Mouse (Mus musculus) adrenal gland, postnatal 14 days (tissue): ENCODE results near the gene Ocel1. TPM values are rescaled to one million over a fixed set of nuclear protein-coding genes. Genes with fewer than 3 reads are reported as not detected.
A peak's percentile ranks its signal among the peaks of the same experiment; 100 is the strongest.

Source experiments
- DNase-seq: peaks from one replicate; pipeline ENCODE4 v3.0.0; 2021; ENCODE audit warnings: mixed read lengths
- total RNA-seq: library from RNA; stranded (reverse); gene quantifications from 2 replicates; pipeline ENCODE4 v1.2.3, GENCODE M21; 2021

Gene Ocel1
- total RNA-seq, 1 experiment from 2014 or later = 17.9 TPM

DNA sequence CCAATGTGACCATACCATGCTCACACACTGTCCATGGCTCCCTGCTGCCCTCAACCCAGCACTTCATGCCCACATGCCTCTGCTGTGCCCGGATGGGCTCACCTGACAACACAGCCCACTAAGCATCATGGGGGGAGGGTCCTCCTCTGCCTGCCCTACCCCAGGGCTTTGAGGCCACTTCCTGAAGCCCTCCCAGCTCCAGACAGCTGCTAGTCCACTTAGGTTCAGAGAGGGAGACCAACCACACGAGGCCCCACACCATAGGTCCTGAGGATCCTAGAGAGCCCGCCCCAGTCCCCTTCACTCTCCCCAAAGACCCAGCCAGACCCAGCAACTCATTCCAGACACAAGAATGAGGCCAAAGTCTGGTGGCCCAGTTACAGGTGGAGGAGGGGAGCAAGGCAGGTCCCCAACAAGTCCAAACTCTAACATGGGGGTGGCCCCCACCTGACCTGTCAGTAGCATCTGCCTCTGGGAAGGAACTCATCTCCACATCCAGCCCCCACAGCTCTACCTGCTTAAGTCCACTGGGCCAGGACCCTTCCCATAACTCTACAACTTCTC lies 8.5 kb downstream of the Ocel1 start:
- no peak for DNase-seq

DNA sequence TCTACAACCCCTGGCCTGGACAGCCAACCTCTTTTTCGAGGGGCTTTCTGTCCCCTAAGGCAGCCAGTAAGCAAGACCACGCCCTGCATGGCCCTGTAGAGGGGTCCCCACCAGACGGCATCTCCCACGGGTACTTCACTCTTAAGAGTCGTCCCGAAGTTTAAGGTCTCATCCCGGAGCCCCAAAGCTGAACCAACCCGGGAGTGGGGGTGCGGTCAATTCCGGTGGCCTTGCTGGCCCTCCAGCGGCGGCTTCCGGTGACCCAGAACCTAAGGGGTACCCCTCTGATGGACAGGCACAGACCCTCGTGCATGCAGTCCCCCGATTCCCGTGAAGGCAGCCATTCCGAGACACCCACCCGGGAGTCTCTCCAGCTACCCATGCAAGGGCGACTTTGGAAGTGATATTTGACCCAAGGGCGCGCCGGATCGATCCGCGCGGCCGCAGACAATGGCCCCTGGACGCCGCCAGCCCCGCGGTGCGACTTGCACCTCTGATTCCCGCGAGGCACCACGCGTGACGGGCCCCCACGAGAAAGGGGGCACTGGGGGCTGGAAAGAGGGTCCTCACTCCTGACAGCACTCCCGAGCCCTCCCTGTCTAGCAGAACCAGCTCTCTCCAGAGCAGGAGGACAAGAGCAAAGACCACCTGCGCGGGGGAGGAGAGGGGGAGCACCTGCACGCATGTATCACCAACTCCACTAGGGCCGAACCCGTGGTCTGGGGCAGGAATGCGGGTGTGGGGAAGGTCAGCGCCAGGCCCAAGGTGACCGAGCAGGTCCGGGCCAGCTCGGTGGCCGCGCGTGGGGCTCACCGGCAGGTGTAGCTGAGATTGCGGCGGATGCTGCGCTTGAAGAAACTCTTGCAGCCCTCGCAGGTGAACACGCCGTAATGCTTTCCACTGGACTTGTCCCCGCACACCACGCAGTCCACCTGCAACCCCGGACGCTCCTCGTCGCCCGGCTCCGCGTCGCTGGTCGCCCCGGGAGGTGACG lies 9.4 kb downstream of the Ocel1 start:
- DNase-seq = peak; percentile 59

DNA sequence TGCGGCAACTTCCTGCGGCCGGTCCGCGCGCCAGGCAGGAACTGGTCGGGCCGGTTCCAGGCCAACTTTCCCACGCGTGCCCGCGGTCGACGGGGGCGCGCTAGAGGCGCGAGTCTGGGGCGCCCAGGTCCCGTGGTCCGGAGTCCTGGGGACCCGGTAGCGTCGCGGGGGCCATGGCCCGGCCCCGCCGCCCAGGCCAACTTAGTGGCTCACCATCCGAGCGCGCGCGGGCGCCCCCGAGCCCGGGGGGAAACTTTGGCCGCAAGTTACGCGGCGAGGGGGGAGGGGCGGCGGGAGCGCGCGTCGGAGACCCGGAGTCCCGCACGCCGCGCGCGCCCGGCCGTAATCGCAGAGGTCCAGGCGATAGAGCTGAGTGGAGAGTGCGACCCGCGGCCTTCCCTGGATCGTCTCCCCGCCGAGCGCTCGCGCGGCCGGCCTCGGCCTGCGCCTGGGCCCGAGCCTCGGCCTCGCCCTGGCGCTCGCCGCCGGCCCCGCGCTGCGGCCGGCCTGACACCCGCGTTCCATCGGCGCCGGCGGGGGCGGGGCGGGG lies 10.4 kb downstream of the Ocel1 start, which contains the start of gene Nr2f6:
Nr2f6 (minus strand) TSS at position 540 of the 550 bp plus-strand sequence.
- peak; percentile 84 for DNase-seq

- peak; percentile 94 for DNase-seq
Observed at GRCm38 (mm10) chr8:71381971-71382961, 11.2 kb downstream of the Ocel1 start.

DNA sequence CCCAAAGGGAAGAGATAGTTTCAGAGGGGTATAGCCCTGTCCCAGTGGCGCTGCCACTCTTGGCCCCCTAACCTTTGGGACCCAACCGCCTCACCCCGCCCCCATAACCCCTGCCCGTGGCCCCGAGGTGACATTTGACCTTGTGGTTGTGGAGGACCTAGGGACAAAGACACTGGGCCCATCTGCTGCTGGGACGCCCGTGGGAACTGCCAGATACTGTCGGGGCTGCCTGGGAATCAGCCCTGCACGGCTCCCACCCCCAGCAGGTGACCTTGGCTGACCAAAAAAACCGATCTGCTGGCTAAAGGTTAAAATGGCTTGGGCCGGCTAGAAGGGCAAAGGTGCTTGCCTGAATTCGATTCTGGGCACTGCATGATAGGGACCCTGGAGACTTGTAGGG lies 12.3 kb downstream of the Ocel1 start:
- peak; percentile 51 for DNase-seq

- no peak for DNase-seq
Observed at GRCm38 (mm10) chr8:71383860-71384259, 12.8 kb downstream of the Ocel1 start.

DNA sequence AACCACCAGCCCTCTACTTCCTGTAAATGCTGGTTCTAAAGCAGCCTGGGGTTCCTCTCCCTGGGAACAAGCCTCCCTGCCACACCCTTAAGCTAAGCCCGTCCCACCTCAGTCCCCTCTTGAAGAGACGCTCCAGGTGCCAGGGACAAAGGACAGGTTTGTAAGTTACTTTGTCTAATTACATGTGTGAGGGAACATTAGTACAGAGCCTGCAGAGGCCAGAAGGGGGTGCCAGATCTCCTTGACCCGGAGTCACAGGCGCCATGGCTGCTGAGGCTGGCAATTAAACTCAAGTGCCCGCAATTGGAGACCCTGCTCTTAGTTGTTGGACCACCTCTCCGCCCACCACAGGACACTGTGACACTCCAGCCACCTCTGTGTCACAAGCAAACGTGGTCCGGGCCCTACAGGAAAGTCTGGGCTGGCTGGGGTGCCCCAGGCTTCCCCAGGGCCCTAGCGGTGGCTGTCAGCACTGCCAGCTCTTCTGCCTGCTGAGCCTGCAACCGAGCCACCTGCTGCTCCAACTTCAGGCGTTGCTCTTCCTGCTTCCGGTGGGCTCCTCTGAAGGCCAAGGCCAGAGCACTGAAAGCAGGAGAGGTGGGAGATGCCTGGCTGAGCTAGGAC lies 14.2 kb downstream of the Ocel1 start:
- no peak for DNase-seq

DNA sequence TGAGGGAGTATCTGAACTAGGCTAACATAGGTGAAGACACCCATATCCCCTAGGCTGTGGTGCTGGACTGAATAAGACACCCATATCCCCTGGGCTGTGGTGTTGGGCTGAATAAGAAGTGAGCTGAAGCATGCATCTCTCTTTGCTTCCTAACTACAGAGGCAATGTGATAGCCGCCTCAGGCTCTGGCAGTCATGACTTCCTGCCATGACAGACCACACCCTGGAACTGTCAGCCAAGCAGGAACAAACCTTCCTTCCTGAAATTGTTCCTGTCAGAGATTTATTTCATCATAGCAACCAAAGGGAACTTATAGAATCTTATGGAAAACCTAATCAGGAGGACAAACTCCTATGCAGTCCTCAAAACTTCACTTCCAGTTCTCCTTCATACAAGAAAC lies 17.2 kb downstream of the Ocel1 start:
- no peak for DNase-seq

DNA sequence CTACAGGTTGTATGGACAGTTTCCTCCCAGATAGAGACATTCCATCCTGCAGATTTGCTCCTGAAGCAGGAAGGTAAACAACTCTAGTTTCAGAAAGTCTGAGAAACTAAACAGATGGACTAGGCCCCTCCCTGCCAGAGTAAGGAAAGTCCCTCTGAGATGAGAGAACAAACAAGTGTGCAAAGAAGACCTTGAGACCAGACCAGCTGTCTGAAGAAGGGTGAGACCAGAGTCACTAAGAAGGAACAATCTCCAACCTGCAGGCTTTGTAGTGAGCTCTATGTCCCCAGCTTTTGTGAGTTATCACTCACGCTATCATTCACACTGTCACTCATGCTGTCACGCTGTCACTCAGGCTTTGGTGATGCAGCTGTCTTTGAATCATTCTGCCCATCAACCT lies 20.6 kb downstream of the Ocel1 start:
- no peak for DNase-seq

- DNase-seq = no peak
Observed at GRCm38 (mm10) chr8:71392391-71392790, 21.3 kb downstream of the Ocel1 start.

DNA sequence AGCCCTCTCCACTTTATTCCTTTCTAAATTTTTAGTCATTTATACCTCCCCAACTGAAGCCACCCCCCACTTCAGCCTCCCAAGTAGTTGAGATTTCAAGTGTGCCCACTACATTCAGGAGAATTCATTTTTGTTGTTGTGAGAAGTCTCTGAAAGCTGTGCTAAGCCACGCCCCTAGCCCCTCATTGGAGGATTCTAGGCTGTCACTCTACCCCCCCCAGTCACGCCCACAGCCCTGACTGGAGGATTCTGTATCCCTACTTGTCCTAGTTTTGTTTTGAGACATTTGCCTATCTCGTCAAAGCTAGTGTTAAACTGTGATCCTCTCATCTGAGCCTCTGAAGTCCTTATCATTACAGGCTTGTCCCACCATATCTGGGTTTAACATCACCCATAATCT lies 21.8 kb downstream of the Ocel1 start:
- peak; percentile 75 for DNase-seq

DNA sequence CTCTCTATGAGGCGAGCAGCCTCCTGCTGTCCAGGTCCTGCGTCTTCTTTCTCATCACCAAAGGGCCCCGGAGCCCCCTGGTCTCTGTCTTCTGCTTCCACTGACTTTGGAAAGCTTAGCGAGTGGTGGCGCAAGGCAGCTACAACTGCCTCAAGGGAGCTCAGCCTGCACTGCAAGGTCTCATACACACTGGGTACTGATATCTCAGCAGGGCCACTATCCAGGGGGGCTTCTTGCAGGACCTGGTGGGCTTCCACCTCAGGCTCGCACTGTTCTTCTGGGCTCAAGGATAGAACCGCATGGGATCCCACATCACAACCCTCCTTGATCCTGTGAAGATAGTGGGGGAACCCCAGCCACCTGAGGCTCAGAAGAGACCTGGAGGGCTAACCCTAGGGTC lies 23.4 kb downstream of the Ocel1 start:
- peak; percentile 4 for DNase-seq

DNA sequence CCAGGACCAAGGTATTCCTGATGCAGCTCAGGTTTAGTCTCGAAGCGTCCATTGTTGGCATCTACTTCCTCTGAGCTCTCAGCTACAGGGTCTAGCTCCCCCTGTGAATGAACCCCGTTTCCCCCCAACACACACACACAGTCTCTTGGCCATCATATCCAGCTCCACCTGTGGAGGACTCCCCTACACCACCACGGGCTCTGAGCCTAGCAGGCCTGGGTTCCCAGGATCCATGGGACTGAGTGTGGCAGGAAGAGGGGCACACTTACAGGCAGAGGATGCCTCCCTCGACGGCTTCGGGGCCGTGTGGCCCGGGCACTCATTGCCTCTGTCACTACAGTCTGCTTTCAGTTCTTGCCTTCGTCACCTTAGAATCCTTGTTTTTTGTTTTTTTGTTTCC lies 24.0 kb downstream of the Ocel1 start:
- no peak for DNase-seq

DNA sequence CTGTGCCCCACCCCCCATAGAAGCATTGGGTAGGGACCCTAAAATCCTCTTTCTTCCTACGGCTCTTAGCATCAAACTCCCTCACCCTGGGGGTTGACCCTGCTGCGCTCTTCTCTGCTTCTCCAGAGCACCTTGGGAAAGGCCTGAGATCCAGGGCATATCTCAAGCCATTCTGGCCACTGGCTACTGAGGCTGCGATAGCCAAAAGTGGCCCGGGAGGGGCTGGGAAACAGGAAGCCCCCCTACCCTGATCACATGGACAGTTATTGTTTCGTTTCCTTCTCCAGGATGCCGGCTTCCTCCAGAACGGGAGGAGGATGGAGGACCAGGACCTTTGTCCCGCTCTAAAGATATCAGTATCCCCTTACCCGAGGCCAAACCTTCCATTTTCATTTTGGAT lies 24.5 kb downstream of the Ocel1 start, which contains the start of gene Ushbp1:
Ushbp1 (minus strand) TSS at position 174 of the 400 bp plus-strand sequence.
- peak; percentile 49 for DNase-seq

DNA sequence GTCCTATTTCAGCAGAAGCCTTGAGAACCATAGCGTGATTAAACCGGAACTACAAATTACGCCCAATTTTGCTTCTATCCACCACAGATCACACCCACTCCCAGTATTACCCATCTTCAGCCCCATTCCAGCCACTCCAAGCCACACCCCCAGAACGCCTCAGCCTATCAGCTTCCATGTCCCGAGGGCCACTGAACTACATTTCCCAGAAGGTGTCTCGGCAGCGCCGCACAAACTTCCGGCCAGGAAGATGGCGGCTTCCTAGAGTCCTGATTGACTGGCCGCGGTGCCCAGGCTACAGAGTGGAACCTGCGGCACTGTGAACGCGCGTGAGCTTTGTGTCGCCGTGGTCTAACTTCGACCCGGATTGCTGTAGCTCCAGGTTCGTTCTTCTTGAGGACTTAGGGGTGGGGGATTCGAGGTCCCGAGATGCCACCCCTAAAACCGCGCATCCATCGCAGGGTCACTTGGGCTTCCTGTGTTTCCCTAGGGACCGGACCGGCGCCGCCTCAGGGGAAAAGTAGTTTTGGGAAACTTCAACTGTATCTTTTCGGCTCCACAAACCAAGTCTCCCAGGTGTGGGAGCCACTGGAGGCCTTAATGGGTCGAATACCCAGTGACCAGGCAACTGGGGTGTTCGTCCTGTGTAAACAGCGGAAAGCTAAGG lies 25.7 kb downstream of the Ocel1 start, which contains the start of gene Babam1:
Babam1 (plus strand) TSS at position 223 of the 667 bp plus-strand sequence.
- peak; percentile 96 for DNase-seq

GRCm38 (mm10) chr8:71397701-71398100 lies 26.6 kb downstream of the Ocel1 start:
- DNase-seq = no peak

GRCm38 (mm10) chr8:71400826-71401225 lies 29.7 kb downstream of the Ocel1 start:
- DNase-seq = no peak

DNA sequence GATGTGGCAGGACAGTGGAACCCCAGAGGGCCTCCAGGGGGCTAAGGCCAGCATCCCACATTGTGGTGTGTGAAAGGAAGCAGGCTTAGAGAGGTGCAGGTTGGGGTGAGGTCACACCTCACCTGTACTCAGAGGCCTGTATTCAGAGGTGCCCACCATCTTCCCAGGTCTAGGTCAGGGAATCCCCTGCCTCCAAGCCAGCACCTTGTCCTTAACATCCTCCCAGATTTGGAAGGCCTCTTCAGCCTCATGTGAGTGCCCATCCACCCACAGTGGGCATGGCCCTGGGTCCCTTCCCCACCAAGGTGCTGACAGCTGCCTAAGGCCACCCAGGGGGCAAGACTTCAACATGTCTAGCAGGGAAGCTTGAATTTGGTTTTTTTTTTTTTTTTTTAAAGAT lies 30.4 kb downstream of the Ocel1 start:
- no peak for DNase-seq

DNA sequence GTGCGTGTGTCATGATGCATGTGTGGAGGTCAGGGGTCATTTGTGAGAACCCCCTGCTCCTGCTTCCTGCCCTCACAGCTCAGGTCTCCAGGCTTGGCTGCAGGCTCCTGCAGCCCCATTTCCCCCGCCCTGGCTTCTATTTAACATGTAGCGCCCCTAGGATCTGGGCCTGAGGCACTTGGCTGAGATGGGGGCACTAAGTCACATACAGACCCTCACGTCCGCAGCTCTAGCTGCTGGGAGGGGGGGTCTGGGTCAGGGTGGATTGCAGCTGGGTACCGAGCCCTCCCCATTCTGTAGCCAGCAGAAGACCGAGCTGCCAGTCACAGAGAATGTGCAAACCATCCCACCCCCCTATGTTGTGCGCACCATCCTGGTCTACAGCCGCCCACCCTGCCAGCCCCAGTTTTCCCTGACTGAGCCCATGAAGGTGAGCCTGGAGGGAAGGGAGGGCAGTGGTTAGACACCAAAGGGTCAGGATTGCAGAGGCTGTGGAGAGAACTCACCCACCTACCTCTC lies 31.4 kb downstream of the Ocel1 start:
- DNase-seq = no peak

GRCm38 (mm10) chr8:71403107-71403885 lies 32.2 kb downstream of the Ocel1 start:
- no peak for DNase-seq
